Mouse (Mus musculus): ENCODE measurements around the gene Kalrn.
A peak's percentile ranks its signal among the peaks of the same experiment; 100 is the strongest.

Gene Kalrn

GRCm38 (mm10) chr16:34241936-34242729 is 331.2 kb downstream of the Kalrn start:
- DNase-seq, result no peak

- no peak for DNase-seq
These were observed 333.7 kb downstream of the Kalrn start for GRCm38 (mm10) chr16:34239618-34240017.

- peak; percentile 59 for DNase-seq
These were observed 336.3 kb downstream of the Kalrn start for GRCm38 (mm10) chr16:34236898-34237611.

GRCm38 (mm10) chr16:34235086-34235485 is 338.2 kb downstream of the Kalrn start:
- DNase-seq, result no peak

GRCm38 (mm10) chr16:34231952-34232351 is 341.4 kb downstream of the Kalrn start:
- no peak for DNase-seq

- no peak for DNase-seq
These were observed 342.2 kb downstream of the Kalrn start for GRCm38 (mm10) chr16:34231146-34231545.

- no peak for DNase-seq
These were observed 344.0 kb downstream of the Kalrn start for GRCm38 (mm10) chr16:34229350-34229749.

- no peak for DNase-seq
These were observed 344.7 kb downstream of the Kalrn start for GRCm38 (mm10) chr16:34228661-34229060.

GRCm38 (mm10) chr16:34212160-34212559 is 361.2 kb downstream of the Kalrn start:
- DNase-seq, result no peak

- DNase-seq, result no peak
These were observed 362.1 kb downstream of the Kalrn start for GRCm38 (mm10) chr16:34211243-34211642.

- no peak for DNase-seq
These were observed 364.6 kb downstream of the Kalrn start for GRCm38 (mm10) chr16:34208748-34209147.

- no peak for DNase-seq
These were observed 365.4 kb downstream of the Kalrn start for GRCm38 (mm10) chr16:34207972-34208371.

- no peak for DNase-seq
These were observed 368.7 kb downstream of the Kalrn start for GRCm38 (mm10) chr16:34204527-34205139.

- DNase-seq, result no peak
These were observed 373.8 kb downstream of the Kalrn start for GRCm38 (mm10) chr16:34199543-34199942.

- peak; percentile 26 for DNase-seq
These were observed 380.1 kb downstream of the Kalrn start for GRCm38 (mm10) chr16:34192959-34193842.

GRCm38 (mm10) chr16:34184721-34185120 is 388.6 kb downstream of the Kalrn start:
- no peak for DNase-seq

- DNase-seq, result no peak
These were observed 390.1 kb downstream of the Kalrn start for GRCm38 (mm10) chr16:34183186-34183585.

- DNase-seq, result no peak
These were observed 397.7 kb downstream of the Kalrn start for GRCm38 (mm10) chr16:34175625-34176024.

- DNase-seq, result no peak
These were observed 400.7 kb downstream of the Kalrn start for GRCm38 (mm10) chr16:34172572-34173181.

GRCm38 (mm10) chr16:34167042-34167441 is 406.3 kb downstream of the Kalrn start:
- DNase-seq, result no peak

GRCm38 (mm10) chr16:34163086-34163485 is 410.2 kb downstream of the Kalrn start:
- no peak for DNase-seq

GRCm38 (mm10) chr16:34159576-34159975 is 413.8 kb downstream of the Kalrn start:
- no peak for DNase-seq

Measured in cerebellum, adult 9-11 months (tissue).